Mouse (Mus musculus) naive thymus-derived CD4-positive, alpha-beta T cell, adult 2 months (primary cell): ENCODE measurements around the gene Mtss1l.

Experiments used
- DNase-seq: peaks from one replicate; pipeline ENCODE4 v3.0.0-alpha.2; 2011; ENCODE audit warnings: low read depth

Mtss1l gene

DNA sequence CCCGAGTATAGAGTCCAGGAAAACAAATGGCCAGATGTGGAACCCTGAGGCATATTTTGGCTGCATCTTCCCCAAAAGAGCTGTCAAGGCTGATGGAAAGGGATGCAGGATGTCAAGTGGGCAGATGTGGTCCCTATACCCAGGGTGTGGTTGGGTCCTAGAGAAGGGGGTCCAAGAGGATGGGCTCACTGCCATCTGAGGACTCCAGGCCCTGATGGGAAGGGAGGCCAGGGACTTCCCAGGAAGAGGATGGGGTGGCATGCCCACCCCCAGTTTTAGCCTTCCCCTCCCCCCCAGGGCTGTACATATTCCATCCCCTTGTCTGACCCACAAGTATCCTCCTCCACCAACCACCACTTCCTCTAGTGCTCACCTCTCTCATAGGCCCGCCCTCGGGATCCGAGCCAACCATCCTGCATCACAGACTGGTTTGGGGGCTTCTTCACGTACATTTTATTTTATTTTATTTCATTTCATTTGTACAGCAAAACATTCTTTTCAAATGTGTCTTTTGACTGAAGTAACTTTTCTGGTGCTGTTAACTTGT lies 19.4 kb downstream of the Mtss1l start:
- no peak for DNase-seq

DNA sequence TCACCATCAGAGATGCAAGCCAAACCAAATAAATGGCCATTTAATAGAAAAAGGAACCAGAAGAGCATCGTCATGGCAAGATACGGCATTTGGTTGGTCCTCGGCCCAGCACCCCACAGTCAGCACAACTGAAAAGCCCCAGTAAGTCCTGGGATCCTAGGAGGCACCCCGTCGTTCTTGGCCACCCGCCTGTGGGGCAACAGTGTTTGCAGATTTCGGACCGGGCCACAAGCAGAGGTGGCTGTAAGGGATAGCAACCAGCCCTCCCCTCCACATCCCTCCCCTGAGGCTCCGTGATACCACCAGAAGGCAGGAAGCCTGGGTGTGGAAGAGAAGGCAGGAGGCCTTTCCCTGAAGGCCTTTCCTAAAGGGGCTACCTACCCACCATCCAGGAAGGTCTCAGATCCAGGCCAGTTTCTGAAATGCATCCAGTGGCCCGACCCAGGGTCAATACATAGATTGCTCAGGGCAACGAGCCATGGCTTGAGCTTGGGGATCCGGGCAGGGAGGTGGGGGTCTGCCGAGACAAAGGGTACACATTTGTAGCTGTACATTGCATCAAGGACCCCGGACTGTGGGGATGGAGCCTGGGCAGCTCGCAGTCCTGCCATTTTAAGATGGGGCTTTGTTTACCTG lies 20.7 kb downstream of the Mtss1l start:
- DNase-seq: no peak

DNA sequence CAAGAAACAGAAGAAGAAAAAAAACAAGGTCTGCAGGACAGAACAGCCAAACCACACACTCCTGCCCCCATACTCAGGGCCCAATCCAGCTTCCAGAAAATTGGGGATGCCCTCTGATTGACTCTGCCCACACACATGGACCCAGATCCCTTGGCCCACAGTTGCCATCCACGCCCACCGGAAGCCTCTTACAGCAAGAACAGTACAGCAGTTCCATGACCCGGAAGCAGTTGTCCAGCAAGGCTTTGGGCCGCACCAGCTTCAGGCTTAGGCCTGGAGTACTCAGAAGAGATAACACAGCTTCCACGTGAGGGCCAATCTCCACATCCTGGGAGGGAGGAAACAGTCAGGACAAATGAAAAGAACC lies 21.2 kb downstream of the Mtss1l start:
- DNase-seq: no peak

DNA sequence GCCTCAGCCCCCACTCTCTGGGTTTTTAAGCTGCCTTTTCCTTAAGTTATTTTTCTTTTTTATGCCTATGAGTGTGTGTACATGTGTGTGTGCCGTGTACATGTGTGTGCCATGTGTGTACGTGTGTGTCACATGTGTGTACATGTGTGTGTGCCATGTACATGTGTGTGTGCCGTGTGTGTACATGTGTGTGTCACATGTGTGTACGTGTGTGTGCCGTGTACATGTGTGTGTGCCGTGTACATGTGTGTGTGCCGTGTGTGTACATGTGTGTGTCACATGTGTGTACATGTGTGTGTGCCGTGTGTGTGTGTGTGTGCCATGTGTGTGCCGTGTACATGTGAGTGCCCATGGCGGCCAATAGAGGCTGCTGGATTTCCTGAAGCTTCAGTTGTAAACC lies 23.9 kb downstream of the Mtss1l start:
- no peak for DNase-seq

DNA sequence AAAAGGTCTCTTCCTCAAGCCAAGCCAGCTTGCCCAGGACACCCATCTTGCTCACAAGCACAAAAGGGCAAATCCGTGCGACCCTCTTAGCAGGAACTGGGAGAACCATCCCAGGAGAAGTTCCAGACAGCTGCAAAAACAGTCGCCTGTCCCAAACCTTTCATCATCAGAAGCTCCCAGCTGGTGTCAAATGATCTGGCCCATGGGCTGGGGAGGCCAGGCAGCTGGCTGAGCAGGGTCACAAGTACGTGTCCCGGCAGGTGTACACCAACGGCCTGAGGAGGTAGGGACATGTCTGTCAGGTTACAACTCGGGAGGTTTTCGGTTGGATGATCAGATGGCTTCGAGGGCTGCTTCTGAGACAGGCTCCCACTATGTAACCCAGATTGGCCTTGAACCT lies 25.4 kb downstream of the Mtss1l start:
- DNase-seq: no peak

DNA sequence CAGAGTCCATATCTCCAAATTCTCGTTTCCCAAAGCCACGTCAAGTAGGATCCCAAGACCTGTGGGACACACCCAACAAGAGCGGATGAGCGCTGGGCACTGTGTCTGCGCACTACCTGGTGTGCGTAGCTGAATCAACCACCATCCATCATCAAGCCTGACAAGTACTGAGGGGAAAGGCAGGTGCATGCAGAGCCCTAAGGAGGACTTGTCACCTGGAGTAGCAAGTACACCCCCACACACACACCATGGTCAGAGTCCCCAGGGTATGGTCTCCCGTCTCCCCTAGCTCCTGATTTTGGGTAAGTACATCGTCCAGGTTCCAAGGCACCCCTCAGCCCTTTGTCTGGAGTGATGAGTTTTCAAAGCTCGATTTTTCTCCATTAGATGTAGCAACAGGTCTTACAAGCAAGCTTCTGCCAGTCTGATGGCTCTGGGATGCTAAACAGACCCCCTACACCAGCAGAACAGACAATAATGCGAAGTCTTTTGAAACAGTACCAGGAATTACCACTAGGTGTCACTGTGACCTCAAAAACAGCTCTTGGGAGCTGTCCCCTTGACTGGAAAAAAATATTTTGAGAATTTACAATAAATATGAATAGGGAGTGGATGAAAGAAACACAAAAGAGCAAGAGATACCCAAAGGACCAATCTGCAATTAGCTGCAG lies 28.4 kb downstream of the Mtss1l start:
- DNase-seq: peak; percentile 80

DNA sequence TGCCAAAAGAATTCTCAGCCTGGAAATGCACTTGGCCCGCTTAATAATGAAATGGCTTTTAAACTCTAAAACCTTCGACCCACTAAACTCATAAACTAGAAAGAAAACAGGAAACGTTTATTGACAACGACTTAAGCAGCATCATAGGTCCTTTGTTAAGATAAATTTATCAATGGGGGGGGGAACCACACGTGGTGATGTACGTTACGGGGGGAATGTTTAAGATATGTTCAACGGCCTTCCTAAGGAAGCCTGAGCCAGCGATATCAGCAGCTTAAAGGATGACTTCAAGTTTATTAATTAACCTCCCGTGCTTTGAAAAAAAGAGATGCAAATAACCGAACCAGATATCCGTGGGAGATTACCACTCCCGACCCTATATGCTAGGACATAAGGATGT lies 29.0 kb downstream of the Mtss1l start:
- DNase-seq: no peak

DNA sequence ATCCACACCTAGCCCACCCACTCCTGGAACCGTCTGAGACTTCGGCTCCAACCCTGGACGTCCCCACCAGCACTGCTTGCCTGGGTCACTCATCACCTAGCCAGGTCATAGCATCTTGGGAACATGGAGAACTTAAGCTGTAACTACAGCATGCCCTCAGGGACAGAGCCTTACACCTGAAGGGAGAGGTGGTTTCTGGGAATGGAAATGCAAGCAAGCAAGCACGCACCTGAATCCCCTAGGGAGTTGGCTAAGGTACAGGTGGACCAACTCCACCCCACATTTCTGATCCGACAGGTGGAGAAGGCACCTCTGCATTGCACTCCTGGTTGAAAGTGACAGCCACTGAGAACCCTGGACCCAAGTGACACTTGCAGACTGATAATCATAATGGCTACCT lies 30.2 kb downstream of the Mtss1l start:
- no peak for DNase-seq

DNA sequence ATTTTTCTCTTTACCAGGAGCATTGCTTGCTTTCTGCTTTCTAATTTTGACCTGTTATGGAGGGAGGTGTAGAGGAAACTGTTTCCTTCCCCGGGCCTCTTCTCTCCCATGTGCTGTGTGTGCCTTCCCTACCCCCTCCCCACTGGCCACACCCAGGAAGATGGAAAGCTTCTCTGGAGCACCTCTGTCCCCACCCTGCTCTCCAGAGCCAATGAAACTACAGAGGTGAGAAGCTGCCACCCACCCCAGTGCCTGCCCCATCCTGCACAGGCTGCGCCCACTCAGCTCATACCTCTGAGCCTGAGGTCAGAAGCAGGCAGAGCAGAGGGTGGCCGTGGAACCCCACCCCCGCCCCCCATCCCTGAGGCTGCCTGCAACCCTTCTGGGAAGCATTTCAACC lies 33.4 kb downstream of the Mtss1l start:
- no peak for DNase-seq

DNA sequence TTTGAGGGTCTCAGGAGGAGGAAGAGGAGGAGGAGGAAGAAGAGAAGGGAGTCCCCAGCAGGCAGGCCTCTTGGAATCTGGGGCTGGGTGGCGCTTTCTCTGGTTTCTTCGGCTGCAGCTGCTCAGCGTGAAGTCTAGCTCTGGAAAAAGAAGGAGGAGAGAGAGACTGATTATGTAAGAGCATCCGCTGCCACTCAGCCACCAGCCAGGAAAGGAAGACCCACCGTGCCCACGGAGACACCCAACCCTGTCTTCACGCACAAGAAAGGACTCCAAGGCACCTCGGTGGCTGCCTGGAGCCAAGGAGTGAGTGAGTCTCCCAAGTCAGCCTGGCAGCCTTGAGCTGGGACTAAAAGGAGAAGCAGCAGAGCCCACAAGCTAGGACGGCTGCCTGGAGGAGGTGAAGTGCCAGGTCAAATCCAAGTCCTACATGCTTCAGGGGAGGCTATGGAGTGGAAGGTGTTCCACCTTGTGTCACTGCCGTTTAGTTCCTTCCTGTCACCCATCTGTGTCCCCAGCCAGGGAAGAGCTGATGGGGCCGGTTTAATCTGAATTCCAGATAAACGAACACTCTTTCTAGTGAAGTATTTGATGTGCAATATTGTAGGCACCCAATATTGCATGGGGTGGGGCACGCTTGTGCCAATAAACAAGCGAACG lies 34.4 kb downstream of the Mtss1l start:
- DNase-seq: no peak

DNA sequence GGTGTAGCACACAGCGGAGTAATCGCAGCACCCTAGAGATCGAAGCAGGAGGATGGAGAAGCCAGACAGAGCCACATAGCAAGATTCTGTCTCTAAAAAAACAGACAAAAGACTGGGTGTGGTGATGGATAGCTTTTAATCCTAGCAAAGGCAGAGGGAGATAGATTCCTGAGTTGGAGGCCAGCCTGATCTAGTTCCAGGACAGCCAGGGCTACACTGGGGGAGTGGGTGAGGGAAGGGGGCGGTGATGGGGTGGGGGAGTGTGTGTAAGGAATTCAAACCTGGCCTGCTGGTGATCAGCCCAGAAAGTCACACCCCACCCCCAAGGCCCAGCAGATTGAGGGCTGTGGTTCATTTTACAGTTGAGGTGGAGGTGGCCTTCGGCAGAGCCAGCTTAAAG lies 34.9 kb downstream of the Mtss1l start:
- DNase-seq: no peak

DNA sequence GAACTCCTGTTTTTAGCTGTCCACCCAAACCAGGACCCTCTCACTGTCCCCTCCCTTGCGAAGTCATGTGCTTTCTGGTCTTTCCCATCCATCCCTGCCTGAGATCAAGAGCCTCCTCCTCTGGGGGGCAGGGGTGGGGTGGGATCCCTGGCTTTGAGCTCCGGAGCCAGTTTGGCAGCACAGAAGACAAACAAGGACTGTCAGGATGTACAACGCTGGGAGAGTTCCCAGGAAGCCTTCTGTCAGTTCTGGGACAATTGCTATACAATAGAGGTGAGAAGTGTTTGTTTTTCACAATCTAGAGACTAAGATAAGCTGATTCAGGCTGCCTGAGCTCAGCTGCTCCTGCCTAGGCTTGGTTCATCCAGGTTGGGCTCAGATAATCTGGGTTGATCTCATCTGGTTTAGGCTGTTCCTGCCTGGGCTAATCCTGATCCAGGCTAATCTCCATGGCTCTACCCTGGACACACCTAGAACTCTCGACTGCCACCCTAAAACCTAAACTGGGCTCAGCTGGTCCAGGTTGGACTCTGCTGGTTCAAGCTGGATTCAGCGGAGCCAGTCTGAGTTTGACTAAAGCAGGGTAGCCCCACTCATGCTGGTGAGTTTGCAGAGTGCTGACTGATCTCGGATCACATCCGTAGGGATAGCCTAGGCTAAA lies 39.1 kb downstream of the Mtss1l start:
- DNase-seq: no peak

DNA sequence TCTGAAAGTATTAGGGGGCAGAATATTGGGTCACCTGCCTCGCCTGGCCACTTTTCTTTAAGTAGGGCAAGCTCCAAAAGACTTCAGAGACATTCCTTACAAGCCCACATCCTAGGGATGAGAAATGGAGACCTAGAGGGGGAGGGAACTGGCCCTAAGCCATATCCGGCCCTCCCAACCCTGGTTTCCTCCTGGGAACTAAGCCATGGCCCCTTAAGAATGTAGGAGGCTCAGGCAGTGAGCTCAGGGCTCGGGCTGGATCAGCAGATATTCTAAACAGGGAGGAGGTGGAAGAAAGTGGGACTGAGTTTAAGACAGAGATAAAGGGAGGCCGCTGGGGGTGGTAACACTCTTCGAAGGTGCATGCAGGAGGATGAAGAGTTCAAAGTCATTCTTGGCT lies 39.9 kb downstream of the Mtss1l start:
- DNase-seq: no peak

DNA sequence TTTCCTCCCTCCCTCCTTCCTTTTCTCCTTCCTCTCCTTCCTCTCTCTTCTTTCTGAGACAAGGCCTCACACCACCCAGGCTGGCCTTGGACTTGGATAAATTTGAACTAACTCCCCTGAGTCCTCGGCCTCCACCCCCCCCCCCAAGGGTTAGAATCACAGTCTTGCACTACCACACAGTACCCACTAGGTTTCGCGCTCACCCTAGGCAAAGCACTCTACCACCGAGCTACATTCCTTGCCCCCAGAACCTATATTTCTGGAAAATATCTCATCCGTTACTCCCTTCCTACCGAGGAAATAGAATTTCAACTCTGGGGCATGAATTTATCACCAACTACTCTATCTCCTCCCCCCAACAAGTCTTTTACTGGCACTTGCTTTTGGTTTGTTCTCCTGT lies 40.7 kb downstream of the Mtss1l start:
- no peak for DNase-seq

DNA sequence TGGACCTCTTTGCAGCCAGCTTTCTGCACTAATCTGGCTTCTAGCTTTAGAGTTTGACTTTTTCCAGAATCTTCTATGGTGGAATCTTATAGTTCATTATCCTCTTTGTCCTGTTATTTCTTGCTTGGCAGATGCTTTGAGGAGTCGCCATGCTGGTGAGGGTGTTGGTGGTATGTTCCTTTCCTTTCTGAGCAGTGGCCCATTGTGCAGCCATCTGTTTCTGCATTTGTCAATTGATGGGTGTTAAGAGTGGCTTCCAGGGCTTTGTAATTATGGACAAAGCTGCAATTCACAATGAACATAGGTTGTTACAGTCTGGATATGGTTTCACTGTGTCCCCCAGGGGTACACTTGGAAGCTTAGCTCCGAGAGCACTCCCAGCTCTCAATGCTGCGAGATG lies 43.4 kb downstream of the Mtss1l start:
- no peak for DNase-seq

DNA sequence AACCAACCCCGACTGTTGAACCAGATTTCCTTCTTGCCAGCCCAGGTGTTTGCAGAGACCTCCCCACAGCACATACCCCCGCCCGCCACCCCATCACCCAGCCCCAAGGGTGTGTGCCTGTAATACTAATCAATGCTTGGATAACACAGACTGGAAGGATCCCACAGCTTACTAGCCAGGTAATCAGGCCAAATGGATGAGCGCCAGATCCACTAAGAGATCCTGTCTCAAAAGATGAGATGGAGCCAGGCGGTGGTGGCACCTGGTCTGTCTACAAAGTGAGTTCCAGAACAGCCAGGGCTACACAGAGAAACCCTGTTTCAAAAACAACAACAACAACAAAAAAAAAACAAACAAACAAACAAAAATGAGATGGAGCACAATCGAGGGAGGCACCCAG lies 46.0 kb downstream of the Mtss1l start:
- no peak for DNase-seq

DNA sequence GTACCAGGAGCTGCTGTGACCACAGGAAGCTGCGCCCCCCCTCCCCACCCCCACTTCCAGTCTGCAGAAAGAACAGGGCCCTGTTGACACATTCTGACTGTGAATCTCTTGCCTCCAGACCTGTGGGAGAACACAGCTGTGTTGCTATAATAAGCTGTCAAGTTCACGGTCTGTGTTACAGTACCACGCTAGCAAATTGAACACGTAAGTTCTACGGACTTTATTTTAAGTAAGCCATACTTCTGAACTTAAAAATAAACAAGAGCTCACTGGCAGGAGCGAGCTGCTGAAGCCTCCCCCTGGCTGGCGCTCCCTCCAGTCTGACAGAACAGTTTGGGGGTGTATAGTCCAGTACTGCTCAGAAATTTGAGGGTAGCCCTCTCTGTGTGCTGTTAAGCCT lies 51.2 kb downstream of the Mtss1l start:
- no peak for DNase-seq

DNA sequence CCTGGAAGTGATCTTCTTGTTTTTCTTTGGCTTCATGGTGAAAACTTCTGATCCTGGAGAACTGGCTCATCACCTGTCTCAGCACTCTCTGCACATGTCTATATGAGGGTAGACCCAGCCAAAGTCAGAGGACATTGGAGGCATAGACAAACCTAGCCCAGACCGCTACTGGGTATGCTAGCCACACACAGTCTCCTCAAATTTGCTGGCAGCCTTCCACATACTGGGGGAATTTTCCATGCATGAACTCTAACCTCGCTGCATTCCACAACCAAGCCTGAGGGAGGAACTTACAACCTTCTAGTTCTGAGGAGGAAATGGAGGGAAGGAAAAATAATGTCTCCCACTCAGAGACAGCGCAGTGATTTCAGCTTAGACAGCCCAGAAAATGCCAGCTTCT lies 52.8 kb downstream of the Mtss1l start:
- DNase-seq: no peak

DNA sequence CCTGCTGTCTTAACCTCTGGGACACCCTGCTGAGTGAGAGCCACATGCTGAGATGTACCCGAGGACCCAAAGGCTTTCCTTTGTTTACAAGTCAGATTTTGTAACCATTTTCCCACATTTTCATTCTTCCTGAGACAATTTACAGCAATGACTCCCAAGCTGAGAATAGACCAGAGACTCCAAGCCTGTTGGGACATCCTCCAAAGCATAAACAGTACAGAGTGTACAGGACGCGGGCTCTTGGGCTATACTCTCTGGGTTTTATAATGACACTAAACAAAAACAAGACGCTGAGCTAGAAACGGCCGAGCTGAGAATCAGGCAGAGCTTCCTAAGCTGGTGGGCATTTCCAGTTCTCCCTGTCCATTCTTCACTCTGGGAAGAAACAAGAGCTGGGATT lies 53.4 kb downstream of the Mtss1l start:
- DNase-seq: no peak

DNA sequence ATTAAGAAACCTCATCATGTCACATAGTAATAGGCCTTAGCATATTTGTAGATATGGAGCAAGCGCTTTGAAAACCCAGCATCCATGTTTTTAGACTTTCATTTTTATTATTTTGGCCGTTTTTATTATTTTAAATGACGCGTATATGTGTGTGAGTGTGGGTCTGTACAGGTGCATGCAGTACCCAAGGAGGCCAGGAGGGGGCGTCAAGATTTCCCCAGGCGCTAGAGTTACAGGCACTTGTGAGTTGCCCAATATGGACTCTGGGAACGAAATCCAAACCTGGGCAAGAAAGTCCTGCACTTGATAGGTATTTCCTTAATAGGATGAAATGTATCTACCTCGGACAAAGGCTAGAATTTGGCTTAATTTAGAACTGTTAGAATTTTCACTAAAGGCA lies 54.0 kb downstream of the Mtss1l start:
- peak; percentile 6 for DNase-seq

DNA sequence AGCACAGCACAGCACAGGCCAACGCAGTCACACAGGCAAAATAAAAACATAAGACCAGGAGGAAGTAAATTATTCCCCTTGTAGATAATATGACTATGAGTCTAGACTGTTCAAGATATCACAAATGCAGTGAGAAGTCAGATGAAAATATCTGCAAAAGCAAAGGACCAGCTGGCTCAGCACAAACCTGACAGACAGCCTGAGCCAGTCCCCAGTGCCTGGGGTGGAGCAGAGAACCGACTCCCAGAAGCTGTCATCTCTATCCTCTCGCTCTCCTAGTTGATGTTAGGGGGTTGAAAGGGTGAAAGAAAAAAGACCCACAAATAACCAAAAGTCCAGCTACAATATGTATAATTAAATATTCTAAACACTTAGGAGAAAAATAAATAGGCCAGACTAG lies 54.4 kb downstream of the Mtss1l start:
- DNase-seq: no peak

DNA sequence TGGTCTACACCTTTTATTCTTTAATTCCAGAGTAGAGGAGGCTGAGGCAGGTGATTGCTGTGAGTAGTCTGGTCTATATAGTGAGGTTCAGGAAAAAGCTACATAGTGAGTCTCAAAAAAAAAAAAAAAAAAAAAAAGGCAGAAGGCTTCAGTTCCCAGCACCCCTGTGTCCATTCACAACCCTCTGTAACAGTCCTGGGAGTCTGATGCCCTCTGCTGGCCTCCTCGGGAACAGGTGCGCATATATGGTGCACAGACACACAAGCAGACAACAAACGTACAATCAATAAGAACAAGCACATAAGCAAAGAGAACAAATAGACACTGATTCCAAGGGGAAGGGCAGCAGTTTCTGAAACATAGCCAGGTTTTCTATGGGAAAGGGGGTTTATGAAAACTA lies 55.1 kb downstream of the Mtss1l start:
- DNase-seq: no peak
